Mouse (Mus musculus): ENCODE results near the gene Rufy2. TPM values are rescaled to one million over a fixed set of nuclear protein-coding genes. Genes with fewer than 3 reads are reported as not detected.

Rufy2 gene
- polyA plus RNA-seq, 1 experiment from 2014 or later = 60.3 TPM

DNA sequence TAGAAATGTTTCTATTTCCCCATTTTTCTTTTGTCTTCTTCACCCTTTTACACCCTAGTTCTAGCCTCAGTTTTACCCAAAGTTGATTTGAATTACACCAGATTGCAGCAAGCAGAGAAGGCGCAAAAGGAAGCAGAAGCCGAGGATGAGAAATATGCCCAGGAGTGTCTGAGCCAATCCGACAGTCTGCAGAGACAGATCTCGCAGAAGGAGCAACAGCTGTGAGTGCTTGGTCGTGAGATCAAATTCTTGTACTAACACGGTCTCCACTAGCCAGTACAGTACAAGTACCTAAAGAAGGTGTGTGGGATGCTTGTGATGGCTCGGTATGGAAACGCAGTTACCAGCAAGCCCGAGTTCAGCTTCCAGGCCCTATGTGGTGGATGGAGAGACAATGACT lies 24.5 kb downstream of the Rufy2 start:
- no peak overlapping the region for H3K4me2 ChIP-seq (ENCODE audit: low read length)
- no peaks in the 10 kb centered on the region for H3K27me3 ChIP-seq (ENCODE audit: control insufficient read depth, insufficient read depth, low read length)
- H3K27ac ChIP-seq (replicated peaks; ENCODE audit: low read depth, low read length) = no peak overlapping the region
- no peak overlapping the region for H3K9ac ChIP-seq (replicated peaks; ENCODE audit: low read length)
- H3K4me1 ChIP-seq (ENCODE audit: control insufficient read depth, insufficient read depth, low read length) = no peaks in the 10 kb centered on the region
- peaks cover 91% of the 10 kb centered on the region for H3K36me3 ChIP-seq (ENCODE audit: control insufficient read depth, insufficient read depth, low read length)
- H3K4me3 ChIP-seq (replicated peaks; ENCODE audit: low read depth, low read length) = no peak overlapping the region
- ATAC-seq (ENCODE audit: low FRiP score, low TSS enrichment) = no peak
- no peak for DNase-seq
- 92% methylated on average over 9 of the region's 9 CpGs for WGBS
- H3K9me3 ChIP-seq (ENCODE audit: control insufficient read depth, low read length) = no peaks in the 10 kb centered on the region

DNA sequence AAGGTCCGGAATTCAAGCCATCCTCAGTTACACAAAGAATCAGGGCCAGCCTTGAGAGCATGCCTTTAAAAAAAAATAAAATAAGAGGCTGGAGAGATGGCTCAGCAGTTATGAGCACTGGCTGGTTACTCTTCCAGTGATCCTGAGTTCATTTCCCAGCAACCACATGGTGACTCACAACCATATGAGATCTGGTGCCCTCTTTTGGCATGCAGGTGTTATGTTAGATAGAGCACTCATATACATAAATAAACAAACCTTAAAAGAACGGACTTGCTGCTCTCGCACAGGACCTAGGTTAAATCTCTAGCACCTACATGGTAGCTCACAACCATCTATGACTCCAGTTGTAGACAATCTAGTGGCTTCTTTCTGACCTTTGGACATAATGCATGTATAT lies 28.2 kb downstream of the Rufy2 start:
- ATAC-seq (ENCODE audit: low FRiP score, low TSS enrichment) (no peak), DNase-seq (no peak)
- no peak overlapping the region for H3K4me2 ChIP-seq (ENCODE audit: low read length)
- no peaks in the 10 kb centered on the region for H3K27me3 ChIP-seq (ENCODE audit: control insufficient read depth, insufficient read depth, low read length)
- H3K4me3 ChIP-seq (replicated peaks; ENCODE audit: low read depth, low read length) = no peak overlapping the region
- H3K27ac ChIP-seq (replicated peaks; ENCODE audit: low read depth, low read length) = no peak overlapping the region
- no peaks in the 10 kb centered on the region for H3K9me3 ChIP-seq (ENCODE audit: control insufficient read depth, low read length)
- whole genome bisulfite sequencing = 72% methylated on average over 3 of the region's 3 CpGs
- no peak overlapping the region for H3K9ac ChIP-seq (replicated peaks; ENCODE audit: low read length)
- no peaks in the 10 kb centered on the region for H3K4me1 ChIP-seq (ENCODE audit: control insufficient read depth, insufficient read depth, low read length)
- peaks cover 90% of the 10 kb centered on the region for H3K36me3 ChIP-seq (ENCODE audit: control insufficient read depth, insufficient read depth, low read length)

DNA sequence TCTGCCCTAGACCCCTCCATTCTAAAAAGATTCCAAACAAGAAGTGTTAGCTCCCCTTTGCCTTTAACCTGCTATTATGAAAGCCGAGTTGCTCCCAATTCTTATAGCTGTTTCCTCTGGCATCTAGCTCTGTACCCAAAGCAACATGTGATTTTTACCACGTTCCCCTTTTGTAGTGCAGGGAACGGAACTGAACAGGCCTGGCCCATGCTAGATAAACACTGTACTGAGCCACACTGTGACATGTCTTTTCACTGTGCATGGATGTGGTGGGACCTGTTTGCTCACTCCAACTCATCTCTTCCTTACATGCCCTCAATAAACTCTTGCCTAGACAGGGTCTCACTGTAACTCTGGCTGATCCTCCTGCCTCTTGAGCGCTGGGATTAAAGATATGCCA lies 30.2 kb downstream of the Rufy2 start:
- Histone ChIP-seq H3K4me3 (replicated peaks; ENCODE audit: low read depth, low read length) (no peak overlapping the region), H3K36me3 (ENCODE audit: control insufficient read depth, insufficient read depth, low read length) (peaks cover 93% of the 10 kb centered on the region), H3K9ac (replicated peaks; ENCODE audit: low read length) (no peak overlapping the region), H3K27me3 (ENCODE audit: control insufficient read depth, insufficient read depth, low read length) (no peaks in the 10 kb centered on the region), H3K4me2 (ENCODE audit: low read length) (no peak overlapping the region), H3K9me3 (ENCODE audit: control insufficient read depth, low read length) (no peaks in the 10 kb centered on the region), H3K4me1 (ENCODE audit: control insufficient read depth, insufficient read depth, low read length) (no peaks in the 10 kb centered on the region), H3K27ac (replicated peaks; ENCODE audit: low read depth, low read length) (no peak overlapping the region)
- DNase-seq (no peak), ATAC-seq (ENCODE audit: low FRiP score, low TSS enrichment) (no peak)
- WGBS = 90% methylated on average over 4 of the region's 4 CpGs

DNA sequence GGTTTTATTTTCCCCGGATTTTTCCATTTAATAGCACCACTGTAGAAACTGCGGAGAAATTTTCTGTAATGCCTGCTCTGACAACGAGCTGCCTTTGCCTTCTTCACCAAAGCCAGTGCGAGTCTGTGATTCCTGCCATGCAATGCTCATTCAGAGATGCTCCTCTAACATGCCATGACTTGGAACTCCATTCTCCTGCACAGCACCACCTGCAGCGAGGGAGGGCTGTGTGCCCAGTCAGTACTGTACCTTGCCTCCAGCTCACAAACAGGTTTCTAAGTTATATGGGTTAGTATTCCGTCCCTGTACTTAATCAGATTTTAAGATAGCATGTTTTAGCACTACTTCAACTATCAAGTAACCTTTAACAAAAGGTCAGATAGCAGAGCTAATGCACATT lies 31.5 kb downstream of the Rufy2 start:
- Histone ChIP-seq H3K4me3 (replicated peaks; ENCODE audit: low read depth, low read length) (no peak overlapping the region), H3K27me3 (ENCODE audit: control insufficient read depth, insufficient read depth, low read length) (no peaks in the 10 kb centered on the region), H3K36me3 (ENCODE audit: control insufficient read depth, insufficient read depth, low read length) (peaks cover 96% of the 10 kb centered on the region), H3K4me2 (ENCODE audit: low read length) (no peak overlapping the region), H3K4me1 (ENCODE audit: control insufficient read depth, insufficient read depth, low read length) (no peaks in the 10 kb centered on the region), H3K9me3 (ENCODE audit: control insufficient read depth, low read length) (no peaks in the 10 kb centered on the region), H3K27ac (replicated peaks; ENCODE audit: low read depth, low read length) (no peak overlapping the region), H3K9ac (replicated peaks; ENCODE audit: low read length) (no peak overlapping the region)
- WGBS = 86% methylated on average over 6 of the region's 6 CpGs
- ATAC-seq (ENCODE audit: low FRiP score, low TSS enrichment) = no peak
- DNase-seq = no peak

DNA sequence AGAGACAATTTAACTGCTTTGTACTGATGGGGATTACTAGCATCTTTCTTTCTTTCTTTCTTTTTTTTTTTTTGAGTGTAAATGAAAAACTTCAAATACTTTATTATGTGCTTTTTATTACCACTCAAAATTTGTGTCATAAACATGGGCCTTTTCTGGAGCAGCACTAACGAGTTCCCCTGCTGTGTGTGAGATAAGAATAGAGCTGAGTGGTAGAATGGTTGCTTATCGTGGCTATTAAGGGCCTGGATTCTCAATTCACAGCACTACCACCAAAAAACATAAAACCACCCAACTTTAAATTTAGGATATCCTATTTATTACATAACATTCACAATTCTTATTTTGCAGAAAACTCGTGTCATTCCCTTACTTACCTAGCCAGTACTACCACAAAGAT lies 33.5 kb downstream of the Rufy2 start:
- no peaks in the 10 kb centered on the region for H3K9me3 ChIP-seq (ENCODE audit: control insufficient read depth, low read length)
- H3K4me1 ChIP-seq (ENCODE audit: control insufficient read depth, insufficient read depth, low read length) = peaks cover under 1% of the 10 kb centered on the region; the same call in 1 of the 2 replicates
- no peaks in the 10 kb centered on the region for H3K27me3 ChIP-seq (ENCODE audit: control insufficient read depth, insufficient read depth, low read length)
- H3K4me2 ChIP-seq (ENCODE audit: low read length) = no peak overlapping the region
- no peak overlapping the region for H3K4me3 ChIP-seq (replicated peaks; ENCODE audit: low read depth, low read length)
- H3K9ac ChIP-seq (replicated peaks; ENCODE audit: low read length) = no peak overlapping the region
- H3K27ac ChIP-seq (replicated peaks; ENCODE audit: low read depth, low read length) = no peak overlapping the region
- peaks cover 92% of the 10 kb centered on the region for H3K36me3 ChIP-seq (ENCODE audit: control insufficient read depth, insufficient read depth, low read length)
- DNase-seq (no peak), ATAC-seq (ENCODE audit: low FRiP score, low TSS enrichment) (no peak)
- 87% methylated on average over 3 of the region's 3 CpGs for WGBS

DNA sequence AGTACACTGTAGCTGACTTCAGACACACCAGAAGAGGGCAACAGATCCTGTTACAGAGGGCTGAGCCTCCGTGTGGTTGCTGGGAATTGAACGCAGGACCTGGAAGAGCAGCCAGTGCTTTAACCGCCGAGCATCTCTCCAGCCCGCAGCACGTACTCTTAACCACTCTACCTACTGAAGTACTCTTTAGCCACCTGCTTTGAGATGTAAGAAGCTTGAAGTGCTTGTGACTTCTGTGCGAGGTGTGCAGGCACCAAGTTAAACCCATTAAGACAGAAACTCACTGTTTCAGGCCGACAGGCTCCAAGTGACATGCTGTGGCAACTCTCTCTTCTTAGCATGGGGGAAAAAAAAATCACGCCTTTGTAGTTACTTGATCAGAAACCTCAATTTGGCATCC lies 34.1 kb downstream of the Rufy2 start:
- no peak for DNase-seq
- Histone ChIP-seq H3K27me3 (ENCODE audit: control insufficient read depth, insufficient read depth, low read length) (no peaks in the 10 kb centered on the region), H3K9me3 (ENCODE audit: control insufficient read depth, low read length) (no peaks in the 10 kb centered on the region), H3K9ac (replicated peaks; ENCODE audit: low read length) (no peak overlapping the region), H3K4me1 (ENCODE audit: control insufficient read depth, insufficient read depth, low read length) (peaks cover 7% of the 10 kb centered on the region), H3K4me3 (replicated peaks; ENCODE audit: low read depth, low read length) (no peak overlapping the region), H3K4me2 (ENCODE audit: low read length) (no peak overlapping the region), H3K27ac (replicated peaks; ENCODE audit: low read depth, low read length) (no peak overlapping the region), H3K36me3 (ENCODE audit: control insufficient read depth, insufficient read depth, low read length) (peaks cover 87% of the 10 kb centered on the region)
- ATAC-seq (ENCODE audit: low FRiP score, low TSS enrichment) = no peak
- WGBS = 85% methylated on average over 9 of the region's 9 CpGs

DNA sequence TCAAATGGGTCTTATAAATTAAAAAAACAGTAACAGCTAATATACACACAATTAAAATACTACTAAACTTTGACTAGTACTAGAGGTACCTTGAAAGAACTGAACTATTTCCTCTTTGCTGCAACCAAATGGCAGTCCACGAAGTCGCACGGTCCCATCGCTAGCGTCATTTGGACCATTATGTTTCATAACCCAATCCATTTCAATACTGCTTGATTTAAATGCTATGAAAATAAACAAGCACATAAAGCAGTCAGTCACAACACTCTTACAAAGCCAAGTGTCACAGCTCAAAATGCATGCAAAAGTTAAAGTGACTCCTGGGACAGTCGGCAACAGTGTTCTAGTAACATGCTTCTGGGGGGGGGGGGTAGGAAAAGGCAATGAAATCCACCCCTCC lies 39.3 kb downstream of the Rufy2 start:
- DNase-seq (no peak), ATAC-seq (ENCODE audit: low FRiP score, low TSS enrichment) (no peak)
- WGBS = 82% methylated on average over 6 of the region's 6 CpGs
- Histone ChIP-seq H3K4me2 (ENCODE audit: low read length) (peak overlapping the region; percentile 27), H3K36me3 (ENCODE audit: control insufficient read depth, insufficient read depth, low read length) (peaks cover 38% of the 10 kb centered on the region), H3K4me3 (replicated peaks; ENCODE audit: low read depth, low read length) (no peak overlapping the region), H3K27me3 (ENCODE audit: control insufficient read depth, insufficient read depth, low read length) (no peaks in the 10 kb centered on the region), H3K9me3 (ENCODE audit: control insufficient read depth, low read length) (no peaks in the 10 kb centered on the region), H3K27ac (replicated peaks; ENCODE audit: low read depth, low read length) (no peak overlapping the region), H3K9ac (replicated peaks; ENCODE audit: low read length) (no peak overlapping the region), H3K4me1 (ENCODE audit: control insufficient read depth, insufficient read depth, low read length) (peaks cover 34% of the 10 kb centered on the region)

DNA sequence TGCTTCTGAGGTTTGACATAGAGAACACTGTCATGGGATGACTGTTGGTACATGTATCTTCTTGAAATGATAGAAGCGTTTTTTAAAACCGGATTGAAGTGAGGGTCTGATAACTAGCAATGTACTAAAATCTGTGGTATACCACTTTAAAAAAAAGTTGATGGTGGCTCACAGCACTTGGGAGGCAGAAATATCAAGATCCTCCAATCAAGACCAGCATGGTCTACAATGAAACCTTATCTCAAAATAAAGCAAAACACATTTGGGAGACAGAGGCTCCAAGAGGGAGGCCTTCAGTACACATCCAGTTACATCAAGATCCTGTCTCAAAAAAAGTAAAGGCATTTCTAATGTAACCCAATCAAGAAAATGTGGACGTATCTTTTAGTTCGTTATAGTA lies 41.7 kb downstream of the Rufy2 start:
- Histone ChIP-seq H3K36me3 (ENCODE audit: control insufficient read depth, insufficient read depth, low read length) (peaks cover 14% of the 10 kb centered on the region), H3K9ac (replicated peaks; ENCODE audit: low read length) (peak overlapping the region; percentile 100), H3K27me3 (ENCODE audit: control insufficient read depth, insufficient read depth, low read length) (no peaks in the 10 kb centered on the region), H3K27ac (replicated peaks; ENCODE audit: low read depth, low read length) (no peak overlapping the region), H3K4me1 (ENCODE audit: control insufficient read depth, insufficient read depth, low read length) (peaks cover 49% of the 10 kb centered on the region), H3K4me2 (ENCODE audit: low read length) (peak overlapping the region; percentile 83), H3K4me3 (replicated peaks; ENCODE audit: low read depth, low read length) (peak overlapping the region; percentile 94), H3K9me3 (ENCODE audit: control insufficient read depth, low read length) (no peaks in the 10 kb centered on the region)
- ATAC-seq (ENCODE audit: low FRiP score, low TSS enrichment) (no peak), DNase-seq (no peak)
- WGBS = 29% methylated on average over 4 of the region's 4 CpGs

DNA sequence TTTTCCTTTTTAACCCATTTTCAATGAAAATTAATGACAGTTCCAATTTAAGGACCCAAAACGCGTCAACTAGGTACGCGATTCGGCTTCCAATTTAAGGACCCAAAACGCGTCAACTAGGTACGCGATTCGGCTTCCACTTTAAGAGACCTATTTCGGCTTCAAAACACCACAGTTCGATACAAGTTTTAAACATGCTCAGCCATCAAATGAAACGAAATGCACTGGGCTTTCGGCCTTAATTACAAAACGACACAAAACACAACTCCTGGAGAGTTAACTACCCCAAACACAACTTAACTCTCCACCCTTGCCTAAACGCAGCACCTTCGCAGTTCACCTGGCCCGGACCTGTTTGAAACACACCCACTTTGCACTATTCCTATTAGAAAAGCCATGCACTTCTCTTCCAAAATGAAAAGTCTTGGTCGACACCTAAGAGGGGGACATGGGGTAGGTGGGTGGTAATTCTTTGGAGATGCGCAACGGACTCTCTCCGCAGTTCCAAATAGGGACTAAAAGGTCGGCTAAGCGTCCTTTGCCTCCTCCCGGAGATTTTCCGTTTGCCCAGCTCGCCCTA lies 42.6 kb downstream of the Rufy2 start:
- H3K9ac ChIP-seq (replicated peaks; ENCODE audit: low read length) = peak overlapping the region; percentile 100
- H3K4me1 ChIP-seq (ENCODE audit: control insufficient read depth, insufficient read depth, low read length) = peaks cover 58% of the 10 kb centered on the region

More for the DNA sequence above, 42.6 kb downstream of the Rufy2 start:
- Histone ChIP-seq H3K4me2 (ENCODE audit: low read length) (peak overlapping the region; percentile 83), H3K36me3 (ENCODE audit: control insufficient read depth, insufficient read depth, low read length) (peaks cover 4% of the 10 kb centered on the region), H3K27ac (replicated peaks; ENCODE audit: low read depth, low read length) (peak overlapping the region; percentile 100), H3K9me3 (ENCODE audit: control insufficient read depth, low read length) (no peaks in the 10 kb centered on the region), H3K4me3 (replicated peaks; ENCODE audit: low read depth, low read length) (peak overlapping the region; percentile 94), H3K27me3 (ENCODE audit: control insufficient read depth, insufficient read depth, low read length) (no peaks in the 10 kb centered on the region)
- DNase-seq (peak; percentile 49), ATAC-seq (ENCODE audit: low FRiP score, low TSS enrichment) (no peak)
- WGBS = under 1% methylated on average over 27 of the region's 27 CpGs
